Mouse (Mus musculus) midbrain, embryonic 16.5 days (tissue): Measurements from ENCODE around the gene Rasal1. TPM values are rescaled to one million over a fixed set of nuclear protein-coding genes. Genes with fewer than 3 reads are reported as not detected.

Experiments
- ATAC-seq: fragments of 200-750 bp; cut with Nextera tagmentation; 2 replicates; pipeline ENCODE4 v1.8.0; 2017; ENCODE audit warnings: moderate TSS enrichment
- H3K27ac ChIP-seq: fragments of 300-500 bp; sonication (generic); 2 replicates; pipeline ENCODE4 v1.5.1; 2014; ENCODE audit warnings: mild to moderate bottlenecking, low read length, mixed read lengths
- H3K27me3 ChIP-seq: fragments of 300-500 bp; sonication (generic); 2 replicates; pipeline ENCODE4 v1.6.1; 2014; ENCODE audit warnings: low read depth, low read length, mixed read lengths; ENCODE audit not compliant: control insufficient read depth, insufficient read depth
- H3K36me3 ChIP-seq: fragments of 300-500 bp; sonication (generic); 2 replicates; pipeline ENCODE4 v1.6.1; 2014; ENCODE audit warnings: mild to moderate bottlenecking, low read length, moderate library complexity, mixed read lengths; ENCODE audit not compliant: control insufficient read depth, insufficient read depth
- H3K4me1 ChIP-seq: fragments of 300-500 bp; sonication (generic); 2 replicates; pipeline ENCODE4 v1.6.1; 2014; ENCODE audit warnings: mild to moderate bottlenecking, low read length, mixed read lengths; ENCODE audit not compliant: control insufficient read depth, insufficient read depth
- H3K4me2 ChIP-seq: fragments of 300-500 bp; sonication (generic); 2 replicates; pipeline ENCODE4 v1.6.1; 2014; ENCODE audit warnings: mild to moderate bottlenecking, low read length, mixed read lengths
- H3K4me3 ChIP-seq: fragments of 300-500 bp; sonication (generic); 2 replicates; pipeline ENCODE4 v1.5.1; 2014; ENCODE audit warnings: low read depth, mild to moderate bottlenecking, low read length, moderate library complexity, mixed read lengths
- H3K9ac ChIP-seq: fragments of 300-500 bp; sonication (generic); 2 replicates; pipeline ENCODE4 v1.6.1; 2014; ENCODE audit warnings: low read depth, low read length, mixed read lengths
- H3K9me3 ChIP-seq: fragments of 300-500 bp; sonication (generic); replicated peaks from 2 replicates; pipeline ENCODE4 v1.6.1; 2014; ENCODE audit warnings: mild to moderate bottlenecking, low read length, mixed read lengths; ENCODE audit not compliant: control insufficient read depth, poor library complexity, severe bottlenecking
- WGBS: fragments of 180-500 bp; shearing (Covaris S2); extraction: QIAGEN DNeasy Blood & Tissue Kit; methylation state at CpG from one replicate; pipeline ENCODE4 v1.1.7; 2014; 5-methylcytosine and 5-hydroxymethylcytosine counted together
- polyA plus RNA-seq: library from polyadenylated mRNA; unstranded; fragments of >200 nt; fragmentation: Nextera tagmentation; extraction: Ambion mirVana; gene quantifications from 2 replicates; pipeline ENCODE4 v1.2.1, GENCODE M21; 2015

Gene Rasal1
- polyA plus RNA-seq = 2.4 and 4.9 TPM in 2 replicates

DNA sequence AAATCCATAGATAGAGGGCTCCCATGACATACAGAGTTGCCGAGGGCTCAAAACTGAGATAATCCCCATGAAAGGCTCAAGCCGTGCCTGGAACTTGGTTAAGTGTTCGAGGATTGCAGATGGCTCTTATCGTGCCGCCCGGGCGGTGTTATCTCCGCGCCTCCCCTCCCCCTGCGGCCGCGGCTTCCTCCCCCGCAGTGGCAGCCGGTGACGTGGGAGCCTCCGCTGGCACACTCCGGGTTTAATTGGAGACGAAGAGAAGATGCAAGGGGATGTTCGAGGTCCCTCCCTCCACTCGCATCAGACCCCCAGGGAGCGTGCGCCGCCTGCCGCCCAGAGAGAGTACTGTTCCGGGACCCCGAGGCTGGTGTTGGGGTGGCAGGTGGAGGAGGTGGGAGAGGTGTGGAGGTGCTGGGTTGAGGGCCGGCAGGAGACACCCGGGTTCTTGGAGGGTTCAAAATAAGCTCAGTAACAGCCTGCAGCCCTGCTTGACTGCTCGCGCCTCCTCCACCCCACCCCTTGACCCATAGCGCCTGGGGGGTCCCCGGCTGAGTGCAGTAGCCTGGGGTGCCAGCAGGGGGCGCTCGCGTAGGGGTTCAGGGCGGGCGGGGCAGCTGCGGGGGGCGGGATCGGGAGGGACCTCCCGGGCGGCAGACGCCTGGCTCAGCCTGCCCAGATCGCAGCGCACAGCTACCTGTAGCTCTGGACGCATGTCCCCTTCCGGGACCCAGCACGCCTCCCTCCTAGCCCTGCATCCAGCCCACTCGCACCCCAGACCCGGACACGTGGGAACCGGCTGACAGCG is at the start of gene Rasal1:
Gene Rasal1 (plus strand): TSS at position 244 of the 805 bp plus-strand sequence.
- Histone ChIP-seq H3K27ac (no peak within 1 kb of the TSS), H3K4me3 (peak within 1 kb of the TSS; percentile 36), H3K9me3 (no peaks in the 10 kb centered on the region), H3K4me1 (peaks cover 15% of the 10 kb centered on the region), H3K4me2 (peak within 1 kb of the TSS; percentile 69), H3K9ac (peak within 1 kb of the TSS; percentile 61), H3K27me3 (peaks cover 28% of the 10 kb centered on the region), H3K36me3 (no peaks in the 10 kb centered on the region)
- ATAC-seq = 0 out of 2 replicates have a peak, but pooled peaks have one; percentile 12
- WGBS = under 1% methylated on average over 48 of the region's 53 CpGs

DNA sequence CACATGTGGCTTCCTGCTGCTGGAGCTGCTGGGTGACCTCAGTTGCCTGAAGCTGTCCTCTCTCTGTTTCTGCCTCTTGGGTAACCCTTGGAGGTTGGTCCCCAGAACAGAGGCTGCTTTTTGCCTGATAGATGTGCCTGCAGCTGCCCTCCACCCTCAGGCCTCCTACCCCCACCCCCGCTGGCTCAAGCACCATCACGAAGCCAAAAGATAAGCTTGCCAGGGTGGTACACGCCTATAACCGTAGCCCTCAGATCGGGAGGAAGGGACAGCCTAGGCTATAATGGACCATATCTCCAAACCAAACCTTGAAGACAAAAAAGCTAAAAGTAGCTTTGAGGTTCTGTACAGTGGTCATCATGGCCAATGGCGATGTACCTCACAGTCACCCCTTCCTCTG is 49.0 kb upstream of the Rasal1 start:
- Histone ChIP-seq H3K36me3 (no peaks in the 10 kb centered on the region), H3K27me3 (no peaks in the 10 kb centered on the region), H3K9ac (no peak overlapping the region), H3K4me3 (no peak overlapping the region), H3K9me3 (no peaks in the 10 kb centered on the region), H3K4me2 (no peak overlapping the region), H3K27ac (no peak overlapping the region), H3K4me1 (no peaks in the 10 kb centered on the region)
- 95% methylated on average over 6 of the region's 6 CpGs for WGBS
- ATAC-seq = no peak

DNA sequence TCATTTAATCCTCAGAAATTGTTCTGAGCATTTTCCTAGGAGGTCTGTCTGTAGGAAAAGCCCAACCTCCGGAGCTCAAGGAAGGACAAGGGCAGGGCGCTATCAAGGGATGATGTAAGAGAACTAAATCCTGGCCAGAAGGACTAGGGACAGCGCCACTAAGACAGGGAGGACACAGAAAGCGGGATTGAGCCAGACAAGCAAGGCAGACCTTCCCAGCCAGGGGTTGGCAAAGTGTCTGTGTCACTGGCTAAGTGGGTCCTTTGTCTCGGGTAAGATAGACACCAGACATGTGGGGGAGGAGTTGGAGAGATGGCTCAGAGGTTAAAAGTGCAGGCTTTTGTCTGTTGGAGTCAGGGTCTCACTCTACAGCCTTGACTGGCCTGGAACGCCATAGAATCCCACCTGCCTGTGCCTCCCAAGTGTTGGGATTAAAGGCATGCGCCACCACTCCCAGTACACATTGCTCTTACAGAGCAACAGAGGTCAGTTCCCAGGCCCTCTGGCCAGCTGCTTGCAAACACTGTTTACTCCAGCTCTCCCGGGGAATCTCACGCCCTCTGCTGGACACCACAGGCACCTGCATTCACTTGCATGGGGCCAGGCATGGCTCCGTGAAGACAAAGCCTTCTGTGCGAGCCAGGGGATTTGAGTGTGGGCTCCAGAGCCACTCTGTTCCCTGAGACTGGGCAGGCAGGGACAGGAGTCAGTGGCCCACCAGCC is 47.5 kb upstream of the Rasal1 start:
- peaks cover 5% of the 10 kb centered on the region for H3K4me1 ChIP-seq
- no peak overlapping the region for H3K4me3 ChIP-seq
- H3K9me3 ChIP-seq = no peaks in the 10 kb centered on the region
- no peaks in the 10 kb centered on the region for H3K36me3 ChIP-seq
- ATAC-seq = no peak
- H3K27ac ChIP-seq = no peak overlapping the region
- H3K4me2 ChIP-seq = no peak overlapping the region
- H3K9ac ChIP-seq = no peak overlapping the region
- 62% methylated on average over 11 of the region's 11 CpGs for WGBS
- no peaks in the 10 kb centered on the region for H3K27me3 ChIP-seq

DNA sequence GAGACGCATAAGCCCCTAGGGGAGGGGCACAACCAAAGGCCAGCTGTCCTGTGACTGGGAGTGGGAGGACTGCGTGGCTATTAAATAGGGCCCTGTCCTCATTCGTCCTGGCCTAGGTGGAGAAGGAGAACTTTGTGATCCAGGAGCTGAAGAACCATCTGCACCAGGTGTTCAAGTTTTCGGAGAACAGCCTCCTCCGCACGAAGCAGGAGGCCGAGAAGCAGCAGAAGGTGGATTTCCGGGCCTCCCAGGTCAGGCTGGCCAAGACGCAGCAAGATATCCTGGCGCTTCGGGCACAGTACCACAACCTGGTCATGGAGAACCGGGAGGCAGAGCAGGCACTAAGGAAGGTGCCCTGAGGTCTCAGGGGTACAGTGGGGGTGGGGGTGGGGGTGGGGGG is 46.4 kb upstream of the Rasal1 start:
- Histone ChIP-seq H3K9ac (no peak overlapping the region), H3K4me1 (peaks cover 5% of the 10 kb centered on the region), H3K27ac (no peak overlapping the region), H3K4me2 (no peak overlapping the region), H3K9me3 (no peaks in the 10 kb centered on the region), H3K4me3 (no peak overlapping the region), H3K36me3 (no peaks in the 10 kb centered on the region), H3K27me3 (no peaks in the 10 kb centered on the region)
- ATAC-seq = no peak
- WGBS = 93% methylated on average over 12 of the region's 12 CpGs

DNA sequence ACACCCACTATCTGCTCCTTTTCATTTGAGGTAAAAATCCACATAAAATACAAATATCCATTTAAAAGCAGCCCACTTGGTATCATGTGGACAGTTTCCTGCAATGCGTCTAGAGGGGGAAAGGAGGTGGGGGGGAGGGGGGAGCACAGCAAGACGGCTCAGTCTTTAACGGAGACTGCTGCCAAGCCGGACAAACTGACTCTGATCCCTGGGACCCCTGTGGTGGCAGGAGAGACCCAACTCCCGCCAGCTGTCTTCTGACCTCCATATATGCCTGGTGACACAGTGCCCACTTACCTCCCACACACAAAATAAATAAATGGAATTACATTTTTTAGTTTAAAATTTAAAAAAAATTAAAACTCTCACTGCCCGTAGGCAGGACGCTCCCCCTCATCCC is 45.1 kb upstream of the Rasal1 start:
- no peak for ATAC-seq
- Histone ChIP-seq H3K27ac (no peak overlapping the region), H3K27me3 (no peaks in the 10 kb centered on the region), H3K4me1 (peaks cover 5% of the 10 kb centered on the region), H3K9me3 (no peaks in the 10 kb centered on the region), H3K4me3 (no peak overlapping the region), H3K36me3 (no peaks in the 10 kb centered on the region), H3K4me2 (no peak overlapping the region), H3K9ac (no peak overlapping the region)
- WGBS = 50% methylated on average over 7 of the region's 7 CpGs

- peak overlapping the region; percentile 43 for H3K9ac ChIP-seq
- H3K4me2 ChIP-seq = peak overlapping the region; percentile 70
- no peaks in the 10 kb centered on the region for H3K27me3 ChIP-seq
- H3K4me3 ChIP-seq = peak overlapping the region; percentile 37
- peak overlapping the region; percentile 74 for H3K27ac ChIP-seq
- peaks cover 5% of the 10 kb centered on the region for H3K4me1 ChIP-seq
- no peak for ATAC-seq
- H3K9me3 ChIP-seq = no peaks in the 10 kb centered on the region
- WGBS = 1% methylated on average over 6 of the region's 6 CpGs
- H3K36me3 ChIP-seq = no peaks in the 10 kb centered on the region
These were observed 43.8 kb upstream of the Rasal1 start for GRCm38 (mm10) chr5:120604839-120605238.

- 2% methylated on average over 10 of the region's 10 CpGs for WGBS
- H3K9ac ChIP-seq = peak overlapping the region; percentile 43
- peaks cover 5% of the 10 kb centered on the region for H3K4me1 ChIP-seq
- no peaks in the 10 kb centered on the region for H3K27me3 ChIP-seq
- H3K4me2 ChIP-seq = peak overlapping the region; percentile 70
- H3K9me3 ChIP-seq = no peaks in the 10 kb centered on the region
- H3K4me3 ChIP-seq = peak overlapping the region; percentile 37
- no peaks in the 10 kb centered on the region for H3K36me3 ChIP-seq
- ATAC-seq = peak; percentile 43
- peak overlapping the region; percentile 74 for H3K27ac ChIP-seq
These were observed 43.4 kb upstream of the Rasal1 start for GRCm38 (mm10) chr5:120605241-120605661.

GRCm38 (mm10) chr5:120605688-120606087 is 42.9 kb upstream of the Rasal1 start:
- Histone ChIP-seq H3K9me3 (no peaks in the 10 kb centered on the region), H3K4me1 (peaks cover 5% of the 10 kb centered on the region), H3K36me3 (no peaks in the 10 kb centered on the region), H3K4me2 (peak overlapping the region; percentile 70), H3K27me3 (no peaks in the 10 kb centered on the region), H3K9ac (peak overlapping the region; percentile 43; the same call in 1 of the 2 replicates), H3K27ac (peak overlapping the region; percentile 74; the same call in 1 of the 2 replicates), H3K4me3 (peak overlapping the region; percentile 37)
- WGBS = 0% methylated on average over 8 of the region's 8 CpGs
- peak; percentile 78 for ATAC-seq
